Mouse (Mus musculus) kidney, embryonic 14.5 days (tissue): ENCODE measurements around the gene Eif2ak1. TPM values are rescaled to one million over a fixed set of nuclear protein-coding genes. Genes with fewer than 3 reads are reported as not detected.

Experiments
- ATAC-seq: fragments of 200-750 bp; cut with Nextera tagmentation; 2 replicates; pipeline ENCODE4 v1.8.0; 2017; ENCODE audit warnings: moderate number of reproducible peaks, mild to moderate bottlenecking, moderate TSS enrichment, moderate library complexity; ENCODE audit not compliant: low FRiP score, low TSS enrichment
- H3K27ac ChIP-seq: fragments of 300-500 bp; sonication (generic); 2 replicates; pipeline ENCODE4 v1.5.1; 2014; ENCODE audit warnings: low read depth, mild to moderate bottlenecking, low read length, moderate library complexity, mixed read lengths
- H3K27me3 ChIP-seq: fragments of 300-500 bp; sonication (generic); 2 replicates; pipeline ENCODE4 v1.6.1; 2014; ENCODE audit warnings: mild to moderate bottlenecking, low read length; ENCODE audit not compliant: control insufficient read depth, insufficient read depth
- H3K36me3 ChIP-seq: fragments of 300-500 bp; sonication (generic); 2 replicates; pipeline ENCODE4 v1.6.1; 2014; ENCODE audit warnings: low read length, mixed read lengths; ENCODE audit not compliant: control insufficient read depth, insufficient read depth
- H3K4me1 ChIP-seq: fragments of 300-500 bp; sonication (generic); 2 replicates; pipeline ENCODE4 v1.6.1; 2014; ENCODE audit warnings: low read length, mixed read lengths; ENCODE audit not compliant: control insufficient read depth, insufficient read depth
- H3K4me2 ChIP-seq: fragments of 300-500 bp; sonication (generic); replicated peaks from 2 replicates; pipeline ENCODE4 v1.6.1; 2014; ENCODE audit warnings: low read depth, mild to moderate bottlenecking, low read length
- H3K4me3 ChIP-seq: fragments of 300-500 bp; sonication (generic); 2 replicates; pipeline ENCODE4 v1.5.1; 2014; ENCODE audit warnings: mild to moderate bottlenecking, low read length
- H3K9ac ChIP-seq: fragments of 300-500 bp; sonication (generic); 2 replicates; pipeline ENCODE4 v1.6.1; 2014; ENCODE audit warnings: low read depth, mild to moderate bottlenecking, low read length, moderate library complexity
- H3K9me3 ChIP-seq: fragments of 300-500 bp; sonication (generic); 2 replicates; pipeline ENCODE4 v1.6.1; 2016; ENCODE audit warnings: low read length; ENCODE audit not compliant: control insufficient read depth
- WGBS: fragments of 180-500 bp; shearing (Covaris S2); extraction: QIAGEN DNeasy Blood & Tissue Kit; methylation state at CpG from one replicate; pipeline ENCODE4 v1.1.7; 2014; 5-methylcytosine and 5-hydroxymethylcytosine counted together
- polyA plus RNA-seq: library from polyadenylated mRNA; unstranded; fragments of >200 nt; fragmentation: Nextera tagmentation; extraction: Ambion mirVana; gene quantifications from 2 replicates; pipeline ENCODE4 v1.2.1, GENCODE M21; 2014

Gene Eif2ak1
- polyA plus RNA-seq, 1 experiment from 2014 or later: 49.9 TPM

DNA sequence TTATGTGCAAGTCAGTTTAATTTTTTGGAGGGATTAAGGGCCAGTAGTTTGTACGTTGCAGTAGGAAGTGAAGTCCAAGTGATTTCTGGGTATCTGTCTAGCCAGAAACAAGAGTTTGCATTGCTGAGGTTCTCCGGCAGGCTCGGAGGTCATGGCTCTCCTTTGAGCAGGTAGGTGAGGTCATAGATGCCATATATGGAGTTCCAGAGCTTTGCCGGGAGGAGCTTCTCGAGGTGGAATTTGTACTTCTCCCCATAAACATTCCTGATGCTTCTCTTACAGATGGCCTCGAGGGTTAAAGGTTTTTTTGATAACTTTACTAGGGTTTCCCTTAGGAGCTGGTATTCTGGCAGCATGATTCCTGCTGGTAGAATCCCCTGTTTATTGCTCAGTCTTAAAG, 73.2 kb downstream of the Eif2ak1 start:
- no peaks in the 10 kb centered on the region for H3K27me3 ChIP-seq
- H3K27ac ChIP-seq: no peak overlapping the region
- no peaks in the 10 kb centered on the region for H3K4me1 ChIP-seq
- peaks cover 58% of the 10 kb centered on the region for H3K36me3 ChIP-seq
- WGBS: 84% methylated on average over 6 of the region's 6 CpGs
- H3K4me3 ChIP-seq: no peak overlapping the region
- no peak for ATAC-seq
- peaks cover 4% of the 10 kb centered on the region; the same call in 1 of the 2 replicates for H3K9me3 ChIP-seq
- H3K9ac ChIP-seq: no peak overlapping the region
- no peak overlapping the region for H3K4me2 ChIP-seq

DNA sequence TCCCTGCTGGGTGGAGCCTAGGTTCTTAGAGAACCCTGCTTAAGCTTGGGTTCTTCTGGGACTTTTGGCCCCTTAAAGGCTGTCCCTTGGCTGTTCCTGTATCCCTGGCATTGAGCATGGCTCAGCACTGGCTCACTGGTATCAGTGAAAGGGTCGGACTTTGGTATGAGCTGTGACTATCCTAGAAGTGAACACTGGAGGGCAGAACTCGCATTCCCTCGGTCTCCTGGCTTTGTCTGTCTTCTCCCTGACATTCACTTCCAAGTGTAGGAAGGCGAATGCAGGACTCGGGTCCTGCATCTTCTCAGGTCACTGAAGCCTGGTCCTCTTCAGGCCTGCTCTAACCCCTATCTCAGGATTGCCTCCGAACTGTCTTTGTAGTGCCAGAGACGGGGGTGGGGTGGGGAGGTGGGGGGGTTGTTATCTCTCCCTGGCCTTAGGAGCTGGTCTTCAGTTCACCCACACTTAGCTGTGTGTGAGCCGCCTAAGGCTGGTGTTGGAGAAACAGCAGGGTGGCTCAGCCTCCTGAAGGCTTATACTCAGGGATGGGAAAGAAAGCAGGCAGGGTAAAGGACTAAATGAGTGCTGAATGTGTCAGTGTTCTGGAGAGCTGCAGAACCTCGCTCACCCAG, 74.8 kb downstream of the Eif2ak1 start:
- peaks cover 51% of the 10 kb centered on the region for H3K36me3 ChIP-seq
- H3K4me2 ChIP-seq: no peak overlapping the region
- WGBS: 71% methylated on average over 9 of the region's 9 CpGs
- H3K4me3 ChIP-seq: no peak overlapping the region
- H3K9ac ChIP-seq: no peak overlapping the region
- H3K27me3 ChIP-seq: no peaks in the 10 kb centered on the region
- H3K4me1 ChIP-seq: no peaks in the 10 kb centered on the region
- no peaks in the 10 kb centered on the region for H3K9me3 ChIP-seq
- no peak for ATAC-seq
- no peak overlapping the region for H3K27ac ChIP-seq

DNA sequence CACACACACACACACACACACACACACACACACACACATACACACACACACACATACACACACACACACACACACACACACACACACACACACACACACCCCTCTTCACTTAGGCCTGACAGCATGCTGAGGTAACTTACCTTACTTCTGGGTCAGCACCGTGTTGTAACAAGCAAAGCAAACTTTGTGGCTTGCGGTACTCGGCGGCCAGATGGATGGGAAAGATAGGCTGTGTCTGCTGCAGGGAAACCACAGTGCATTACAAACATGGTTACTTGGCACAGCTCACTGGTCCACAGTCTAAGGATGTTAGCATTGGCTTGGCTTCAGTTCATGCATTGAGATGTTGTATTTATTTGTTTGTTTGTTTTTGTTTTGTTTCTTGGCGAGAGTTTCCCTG, 75.8 kb downstream of the Eif2ak1 start:
- H3K4me1 ChIP-seq: no peaks in the 10 kb centered on the region
- H3K27ac ChIP-seq: no peak overlapping the region
- no peak overlapping the region for H3K4me3 ChIP-seq
- H3K4me2 ChIP-seq: no peak overlapping the region
- H3K36me3 ChIP-seq: peaks cover 52% of the 10 kb centered on the region
- no peak for ATAC-seq
- no peaks in the 10 kb centered on the region for H3K9me3 ChIP-seq
- H3K27me3 ChIP-seq: no peaks in the 10 kb centered on the region
- no peak overlapping the region for H3K9ac ChIP-seq
- 73% methylated on average over 5 of the region's 5 CpGs for WGBS

DNA sequence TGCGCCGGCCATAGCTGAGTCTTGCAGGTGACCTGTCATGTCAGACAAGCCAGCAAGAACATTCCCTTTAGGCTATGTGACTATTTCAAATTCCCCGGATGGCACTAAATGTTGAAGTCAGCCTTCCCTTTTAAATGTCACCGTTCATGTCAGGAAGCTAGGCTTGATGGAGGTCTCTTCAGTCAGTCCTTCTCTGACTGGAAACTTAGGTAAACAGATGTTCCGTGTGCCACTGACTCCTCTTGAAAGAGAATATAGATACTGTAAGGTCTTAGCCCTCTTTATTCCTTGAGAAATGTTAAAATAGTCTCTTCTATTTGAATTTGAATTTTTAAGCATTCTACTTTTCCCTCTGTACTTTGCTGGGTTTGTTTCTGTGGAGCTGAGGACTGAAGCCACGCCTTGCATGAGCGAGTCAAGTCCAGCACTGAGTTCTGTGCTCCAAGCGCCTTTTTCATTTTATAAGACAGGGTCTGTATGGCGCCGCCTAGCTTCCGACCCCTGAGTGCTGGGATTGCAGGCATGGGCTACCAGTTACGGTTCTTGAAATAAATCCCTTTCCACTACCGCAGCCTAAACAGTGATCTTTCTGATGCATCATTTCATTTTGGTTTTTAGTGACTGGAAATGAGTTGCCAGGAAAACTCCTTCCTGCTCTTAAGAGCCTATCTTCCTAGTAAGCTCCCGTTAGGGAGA, 80.2 kb downstream of the Eif2ak1 start, which contains the start of gene Ankrd61:
TSS of gene Ankrd61 (minus strand) at position 51 of the 696 bp plus-strand sequence.
- Histone ChIP-seq H3K9ac (no peak within 1 kb of the TSS), H3K9me3 (no peaks in the 10 kb centered on the region), H3K4me3 (no peak within 1 kb of the TSS), H3K4me2 (no peak within 1 kb of the TSS), H3K4me1 (no peaks in the 10 kb centered on the region), H3K36me3 (peaks cover 62% of the 10 kb centered on the region), H3K27me3 (no peaks in the 10 kb centered on the region), H3K27ac (no peak within 1 kb of the TSS)
- WGBS: 89% methylated on average over 14 of the region's 14 CpGs
- ATAC-seq: no peak

DNA sequence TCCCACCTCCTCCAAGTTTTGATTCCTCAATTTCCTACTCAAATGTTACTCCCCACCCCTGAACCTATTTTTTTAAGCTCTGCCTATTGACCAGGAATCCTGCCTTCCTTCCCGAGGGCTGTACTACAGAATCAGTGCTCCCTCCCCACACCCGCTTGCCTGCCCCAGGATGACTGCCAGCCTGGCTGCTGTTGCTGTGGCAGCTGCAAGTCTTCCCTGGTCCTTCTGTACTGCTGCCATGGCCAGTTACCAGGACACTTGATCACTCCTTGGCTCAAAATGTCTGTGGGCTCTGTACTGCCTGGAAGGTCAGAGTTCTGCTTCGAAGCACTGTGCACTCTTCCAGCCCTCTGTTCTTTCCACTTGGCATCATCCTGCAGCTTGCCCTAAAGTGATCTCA, 84.5 kb downstream of the Eif2ak1 start:
- no peak for ATAC-seq
- peaks cover 87% of the 10 kb centered on the region for H3K36me3 ChIP-seq
- H3K27me3 ChIP-seq: no peaks in the 10 kb centered on the region
- H3K27ac ChIP-seq: no peak overlapping the region
- H3K9me3 ChIP-seq: no peaks in the 10 kb centered on the region
- no peak overlapping the region for H3K4me3 ChIP-seq
- 74% methylated on average over 3 of the region's 3 CpGs for WGBS
- no peaks in the 10 kb centered on the region for H3K4me1 ChIP-seq
- H3K9ac ChIP-seq: no peak overlapping the region
- H3K4me2 ChIP-seq: no peak overlapping the region

DNA sequence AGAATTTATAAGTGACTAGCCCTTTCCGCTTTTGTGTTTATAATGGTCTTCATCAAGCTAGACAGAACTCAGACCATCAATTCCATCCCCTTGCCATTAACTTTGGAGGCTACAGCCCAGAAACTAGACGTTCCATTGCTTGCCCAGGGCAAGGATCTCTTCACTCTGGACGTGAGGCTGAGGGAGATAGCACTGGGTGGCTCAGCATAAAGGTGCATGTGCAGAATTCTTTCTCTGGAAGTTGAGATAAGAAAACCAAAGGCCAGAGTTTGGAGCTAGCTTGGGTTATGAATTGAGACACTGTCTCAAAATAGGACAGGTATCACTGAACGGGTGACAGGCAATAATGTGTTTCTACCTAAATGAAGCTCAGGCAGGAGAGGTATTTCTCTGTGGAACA, 86.2 kb downstream of the Eif2ak1 start:
- no peak overlapping the region for H3K4me2 ChIP-seq
- H3K4me1 ChIP-seq: peaks cover 15% of the 10 kb centered on the region
- whole genome bisulfite sequencing: 91% methylated on average over 4 of the region's 4 CpGs
- no peaks in the 10 kb centered on the region for H3K9me3 ChIP-seq
- no peak overlapping the region for H3K27ac ChIP-seq
- no peak overlapping the region for H3K4me3 ChIP-seq
- no peak for ATAC-seq
- H3K9ac ChIP-seq: no peak overlapping the region
- peaks cover 70% of the 10 kb centered on the region for H3K36me3 ChIP-seq
- H3K27me3 ChIP-seq: no peaks in the 10 kb centered on the region

DNA sequence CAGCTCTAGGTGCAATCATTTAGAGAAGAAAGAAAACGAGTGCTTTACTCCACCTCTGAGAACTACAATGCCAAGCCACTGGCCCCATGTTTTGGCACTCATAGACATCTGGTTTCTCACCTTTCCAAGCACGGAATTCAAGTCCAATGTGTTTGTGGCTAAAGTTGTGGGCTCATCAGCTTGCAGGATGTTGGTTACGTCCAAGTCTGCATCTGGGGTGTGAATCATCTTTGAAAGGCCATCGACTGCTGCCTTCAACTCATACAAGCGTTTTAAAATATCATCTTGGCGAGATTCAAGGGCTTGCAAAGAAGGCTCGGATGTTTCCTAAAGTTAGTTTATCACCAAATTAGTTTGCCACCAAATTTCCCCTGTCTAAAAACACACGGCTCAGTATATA, 88.8 kb downstream of the Eif2ak1 start:
- Histone ChIP-seq H3K4me1 (peaks cover 23% of the 10 kb centered on the region), H3K4me2 (no peak overlapping the region), H3K9me3 (no peaks in the 10 kb centered on the region), H3K4me3 (no peak overlapping the region), H3K27me3 (no peaks in the 10 kb centered on the region), H3K9ac (no peak overlapping the region), H3K27ac (no peak overlapping the region), H3K36me3 (peaks cover 45% of the 10 kb centered on the region)
- ATAC-seq: no peak
- WGBS: 77% methylated on average over 8 of the region's 8 CpGs

DNA sequence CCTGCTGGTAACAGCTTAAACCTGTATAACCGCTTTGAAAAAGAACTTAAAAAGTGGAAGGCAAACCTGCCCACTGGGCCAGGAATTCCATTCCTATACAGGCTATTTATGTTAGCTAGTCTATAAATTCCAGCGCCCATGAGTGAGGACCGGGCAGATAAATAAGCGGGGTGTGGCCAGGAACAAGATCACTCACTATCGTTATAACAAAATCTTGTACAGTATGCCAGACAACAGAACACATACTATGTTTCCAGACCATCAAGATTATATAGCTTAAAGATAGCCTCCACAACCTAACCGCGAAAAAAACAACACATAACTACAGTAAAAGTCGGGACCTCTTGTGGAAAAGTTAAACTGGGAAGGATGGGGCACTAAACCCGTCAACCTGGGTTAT, 91.3 kb downstream of the Eif2ak1 start:
- 2% methylated on average over 9 of the region's 9 CpGs for WGBS
- no peaks in the 10 kb centered on the region for H3K27me3 ChIP-seq
- ATAC-seq: no peak
- peak overlapping the region; percentile 70 for H3K9ac ChIP-seq
- H3K9me3 ChIP-seq: no peaks in the 10 kb centered on the region
- H3K4me1 ChIP-seq: peaks cover 23% of the 10 kb centered on the region
- peak overlapping the region; percentile 69 for H3K4me3 ChIP-seq
- peaks cover 25% of the 10 kb centered on the region for H3K36me3 ChIP-seq
- peak overlapping the region; percentile 63 for H3K4me2 ChIP-seq
- peak overlapping the region; percentile 85 for H3K27ac ChIP-seq
